Mouse (Mus musculus) lung, postnatal 10 days (tissue): Measurements from ENCODE around the gene Zfp617.
A peak's percentile ranks its signal among the peaks of the same experiment; 100 is the strongest.
"Not testable (repeated sequence)": the region's sequence is repeated elsewhere in the genome, so short reads cannot be mapped to it uniquely, and the experiment has no call there.

Source experiments
- DNase-seq: peaks from one replicate; pipeline ENCODE4 v3.0.0; 2021

Gene Zfp617

GRCm38 (mm10) chr8:71908309-71909261 lies at the start of gene Zfp617, which contains the start of gene Zfp882:
Gene Zfp617, plus strand, starts transcription at chr8:71908635.
Gene Zfp882, plus strand, starts transcription at chr8:71908608.
- peak; percentile 92 for DNase-seq

DNA sequence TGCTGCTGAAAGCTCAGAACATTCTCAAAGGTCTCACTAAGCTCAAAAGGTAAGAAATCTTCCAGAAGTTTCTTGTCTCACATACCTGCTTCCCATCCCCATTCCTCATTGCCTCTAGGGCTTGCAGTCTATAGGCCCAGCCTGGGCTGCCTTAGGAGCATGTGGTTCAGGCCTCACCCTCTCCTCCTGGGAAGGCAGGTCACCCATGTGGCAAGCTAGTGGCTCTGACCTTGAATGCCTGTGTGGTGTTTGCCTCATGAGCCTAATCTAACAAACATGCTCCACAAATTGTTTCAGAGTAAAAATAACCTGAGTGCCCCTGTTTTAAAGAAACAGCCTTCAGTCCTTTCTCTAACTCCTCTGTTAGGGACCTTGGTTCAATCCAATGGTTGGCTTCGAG lies 46.9 kb upstream of the Zfp617 start:
- not testable (repeated sequence) for DNase-seq

DNA sequence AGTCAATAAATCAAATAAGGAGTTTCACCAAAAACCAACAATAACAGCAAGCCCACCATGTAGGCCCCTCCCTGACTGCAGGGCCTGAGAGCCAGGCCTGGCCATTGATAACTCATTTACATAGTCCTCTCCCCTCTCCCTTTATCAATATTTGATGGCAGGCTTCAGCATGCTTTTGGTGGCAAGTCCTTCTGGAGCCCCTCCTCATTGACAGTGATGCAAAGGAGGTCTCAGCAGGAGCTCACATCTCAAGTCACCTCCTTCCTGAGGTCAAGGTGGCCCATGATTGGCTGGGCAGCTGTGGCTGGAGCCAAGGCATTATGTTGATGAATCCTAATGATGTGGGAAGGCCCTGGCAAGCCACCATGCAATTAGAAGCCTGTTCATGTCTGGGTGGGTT lies 46.4 kb upstream of the Zfp617 start:
- not testable (repeated sequence) for DNase-seq

- peak; percentile 74 for DNase-seq
Measured at GRCm38 (mm10) chr8:71881618-71882274, 26.7 kb upstream of the Zfp617 start, which contains the start of gene Zfp709. Gene Zfp709, plus strand, starts transcription at chr8:71882019.

- not testable (repeated sequence) for DNase-seq
Measured at GRCm38 (mm10) chr8:71900666-71901065, 7.8 kb upstream of the Zfp617 start.

DNA sequence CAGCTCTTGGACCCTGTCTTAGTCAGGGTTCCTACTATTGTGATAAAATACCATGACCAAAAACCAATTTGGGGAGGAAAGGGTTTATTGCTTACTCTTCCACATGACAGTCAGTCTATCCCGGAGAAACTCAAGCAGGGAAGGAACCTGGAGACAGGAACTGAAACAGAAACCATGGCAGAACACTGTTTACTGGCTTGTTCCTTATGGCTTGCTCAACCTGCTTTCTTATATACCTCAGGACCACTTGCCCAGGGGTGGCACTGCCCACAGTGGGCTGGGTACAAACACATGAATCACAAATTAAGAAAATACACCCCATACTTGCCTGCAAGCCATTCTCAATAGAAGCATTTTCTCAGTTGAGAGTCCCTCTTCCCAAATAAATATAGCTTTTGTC lies 5.4 kb upstream of the Zfp617 start:
- DNase-seq, result not testable (repeated sequence)

DNA sequence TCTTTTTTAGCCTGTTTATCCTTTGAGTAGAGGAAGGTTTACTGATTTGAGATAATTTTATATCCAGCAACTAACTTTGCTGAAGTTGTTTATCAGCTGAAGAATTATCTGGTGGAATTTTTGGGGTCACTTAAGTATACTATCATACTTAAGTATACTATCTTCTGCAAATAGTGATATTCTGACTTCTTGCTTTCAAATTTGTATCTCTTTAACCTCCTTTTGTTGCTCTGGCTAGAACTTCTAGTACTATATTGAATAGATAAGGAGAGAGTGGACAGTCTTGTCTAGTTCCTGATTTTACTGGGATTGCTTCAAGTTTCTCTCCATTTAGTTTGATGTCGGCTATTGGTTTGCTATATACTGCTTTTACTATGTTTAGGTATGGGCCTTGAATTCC lies 1.6 kb upstream of the Zfp617 start:
- no peak for DNase-seq

DNA sequence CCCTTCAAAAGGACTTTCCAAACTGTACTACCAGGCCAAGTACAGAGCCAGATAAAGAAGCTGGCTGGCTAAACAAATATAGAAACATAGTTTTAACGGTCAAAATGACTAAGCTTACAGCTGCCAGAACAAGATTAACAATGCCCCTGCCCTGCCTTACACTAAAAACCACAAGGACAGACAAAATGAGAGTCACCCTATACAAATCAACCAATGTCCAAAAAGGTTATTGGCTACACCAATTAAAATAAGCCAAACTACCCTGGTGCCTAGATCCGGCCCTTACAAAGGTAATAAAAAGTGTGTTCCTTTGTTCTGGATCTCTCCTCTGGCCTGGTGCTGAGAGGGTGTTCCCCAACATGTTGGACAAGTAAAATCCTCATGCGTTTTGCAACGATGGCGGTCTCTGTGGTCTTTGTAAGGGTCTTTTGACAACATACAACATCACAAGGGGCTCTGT lies 607 bp upstream of the Zfp617 start:
- DNase-seq, result no peak

DNA sequence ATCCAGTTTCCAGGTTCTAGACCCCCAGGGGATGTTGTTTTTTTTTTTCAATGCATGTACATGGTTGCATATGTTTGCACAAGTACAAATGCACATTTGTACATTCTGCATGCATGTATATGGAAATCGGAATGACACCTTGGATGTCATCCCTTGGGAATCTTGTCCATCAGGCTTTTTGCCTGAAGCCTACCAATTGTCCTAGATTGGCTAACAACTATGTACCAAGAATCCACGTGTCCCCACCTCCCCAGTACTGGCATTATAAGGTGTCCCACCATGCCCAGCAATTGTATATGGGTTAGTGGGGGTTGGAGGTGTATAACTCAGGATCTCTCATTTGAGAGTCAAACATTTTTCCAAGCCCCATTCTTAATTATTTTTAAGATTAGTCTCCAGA lies 3.9 kb downstream of the Zfp617 start:
- no peak for DNase-seq

- DNase-seq, result peak; percentile 97
Measured at GRCm38 (mm10) chr8:71922567-71923401, 14.3 kb downstream of the Zfp617 start.

DNA sequence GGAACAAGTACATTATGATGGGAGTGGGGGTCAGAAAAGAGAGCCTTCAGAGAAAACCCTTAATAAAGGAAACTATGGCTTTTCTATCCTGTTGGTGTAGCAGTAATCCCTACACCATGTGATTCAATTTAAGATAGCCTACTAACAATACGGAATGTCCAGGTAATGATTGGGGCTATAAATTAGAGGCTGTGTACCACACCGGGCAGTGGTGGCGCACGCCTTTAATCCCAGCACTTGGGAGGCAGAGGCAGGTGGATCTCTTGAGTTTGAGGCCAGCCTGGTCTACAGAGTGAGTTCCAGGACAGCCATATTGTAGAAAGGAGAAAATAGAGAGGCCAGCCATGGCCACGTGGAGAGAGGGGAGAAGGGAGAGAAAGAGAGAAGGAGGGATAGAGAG lies 17.4 kb downstream of the Zfp617 start:
- DNase-seq, result no peak

GRCm38 (mm10) chr8:71926551-71926950 lies 18.1 kb downstream of the Zfp617 start:
- DNase-seq, result no peak

GRCm38 (mm10) chr8:71927779-71928178 lies 19.3 kb downstream of the Zfp617 start:
- no peak for DNase-seq

DNA sequence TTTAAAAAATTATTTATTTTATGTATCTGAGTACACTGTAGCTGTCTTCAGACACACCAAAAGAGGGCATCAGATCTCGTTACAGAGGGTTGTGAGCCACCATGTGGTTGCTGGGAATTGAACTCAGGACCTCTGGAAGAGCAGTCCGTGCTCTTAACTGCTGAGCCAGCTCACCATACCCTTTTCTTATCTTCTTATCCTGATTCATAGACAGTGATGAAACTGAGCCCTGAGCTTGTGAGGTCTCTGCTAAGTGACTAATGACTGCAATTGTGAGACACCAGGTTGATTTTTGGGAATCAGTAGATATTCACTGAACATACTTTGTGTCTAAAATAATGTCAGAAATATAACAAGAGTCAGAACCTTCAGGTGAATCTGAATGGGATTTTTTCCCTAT lies 29.6 kb downstream of the Zfp617 start:
- DNase-seq, result not testable (repeated sequence)

DNA sequence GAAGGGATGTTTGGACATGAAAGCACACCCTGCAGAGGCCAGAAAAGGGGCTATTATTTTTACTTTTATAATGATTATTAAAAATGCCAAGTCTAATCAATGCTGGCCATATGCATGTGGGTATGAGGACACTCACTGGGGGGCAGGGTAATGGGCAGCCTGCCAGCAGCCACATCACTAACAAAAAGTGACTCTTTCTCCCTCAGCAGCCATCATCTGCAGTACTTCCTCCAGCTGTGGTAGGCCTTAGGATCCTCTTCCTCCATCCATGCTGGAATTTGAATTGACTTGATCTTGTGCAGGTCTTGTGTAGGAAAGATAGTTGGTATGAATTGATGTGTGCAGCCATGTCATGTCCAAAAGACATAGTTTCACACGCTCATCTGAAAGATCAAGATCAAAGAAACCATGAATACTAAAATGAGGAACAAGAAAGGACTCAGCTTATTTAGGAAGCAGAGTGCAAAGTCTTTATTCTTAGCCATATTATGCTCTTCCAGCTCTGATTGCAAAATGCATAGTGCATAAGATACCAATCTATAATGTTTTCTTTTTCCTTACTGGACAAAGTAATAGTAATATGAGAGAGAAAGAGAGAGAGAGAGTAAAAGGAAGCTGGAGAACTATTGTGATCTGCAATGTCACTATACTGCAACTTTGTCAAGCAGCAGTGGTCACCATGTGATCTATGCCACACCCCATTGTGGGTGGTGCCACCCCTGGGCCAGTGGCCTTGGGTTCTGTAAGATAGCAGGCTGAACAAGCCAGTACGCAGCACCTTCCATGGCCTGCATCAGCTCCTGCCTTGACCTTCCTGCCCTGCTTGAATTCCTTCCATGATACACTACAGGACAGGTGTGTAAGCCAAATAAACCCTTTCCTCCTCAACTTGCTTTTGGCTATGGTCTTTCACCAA lies 32.1 kb downstream of the Zfp617 start:
- no peak for DNase-seq

DNA sequence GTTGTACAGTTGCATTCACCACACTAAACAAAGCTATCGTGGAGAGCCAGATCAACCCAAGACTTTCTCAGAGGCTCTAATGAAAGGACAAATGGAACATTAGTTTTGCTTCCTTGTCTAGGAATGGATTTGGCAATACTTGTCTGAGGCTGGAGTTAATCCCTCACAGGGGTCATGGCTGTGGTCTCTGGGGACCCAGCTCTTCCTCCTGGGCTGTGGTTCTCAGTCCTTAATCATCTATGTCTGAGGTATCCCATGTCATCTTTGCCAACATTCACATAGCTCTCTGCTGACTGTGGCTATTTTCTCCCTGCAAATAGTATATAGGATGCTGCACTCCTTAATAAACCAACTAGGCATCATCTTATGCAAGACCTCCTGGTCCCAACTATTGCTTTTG lies 33.3 kb downstream of the Zfp617 start:
- no peak for DNase-seq

DNA sequence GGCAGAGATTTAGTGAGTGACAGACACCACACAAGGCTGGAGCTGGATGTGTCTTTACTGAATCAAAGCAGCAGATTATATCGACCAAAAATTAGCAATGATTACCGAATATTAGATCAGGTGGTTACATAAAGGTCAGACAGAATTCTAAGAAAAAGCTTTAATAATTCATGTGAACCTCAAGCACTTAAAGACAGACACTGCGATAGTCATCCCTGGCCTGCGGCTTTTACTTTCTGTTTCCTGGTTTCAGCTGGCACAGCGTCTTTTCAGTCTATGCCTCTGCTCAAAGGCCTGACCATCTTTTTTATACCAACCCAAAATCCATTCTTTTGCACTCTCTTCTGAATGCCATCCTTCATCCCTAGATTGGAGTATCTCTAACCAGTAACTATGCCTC lies 40.2 kb downstream of the Zfp617 start:
- no peak for DNase-seq

GRCm38 (mm10) chr8:71950482-71951221 lies 42.2 kb downstream of the Zfp617 start, which contains the start of gene Zfp961:
Gene Zfp961, plus strand, starts transcription at chr8:71951038.
- peak; percentile 99 for DNase-seq

GRCm38 (mm10) chr8:71951436-71952161 lies 43.2 kb downstream of the Zfp617 start:
- DNase-seq, result no peak

DNA sequence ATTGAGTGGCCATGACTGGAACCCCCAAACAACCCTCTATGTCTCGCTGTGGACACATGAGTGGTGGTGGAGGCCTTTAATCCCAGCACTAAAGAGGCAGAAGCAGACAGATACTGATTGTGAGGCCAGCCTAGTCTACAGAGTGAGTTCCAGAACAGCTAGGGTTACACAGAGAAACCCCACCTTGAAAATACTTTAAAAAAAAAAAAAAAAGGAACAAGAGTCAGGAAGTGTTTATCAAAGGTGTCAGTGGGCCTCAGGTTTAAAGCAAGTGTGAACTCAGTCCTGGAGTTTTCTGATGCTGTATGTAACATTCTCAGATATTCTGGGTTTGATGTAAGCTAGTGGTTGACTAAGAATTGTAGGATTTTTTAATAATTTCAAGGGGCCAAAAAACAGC lies 44.1 kb downstream of the Zfp617 start:
- no peak for DNase-seq
